Mouse (Mus musculus) erythroblast, adult 5-6 weeks (primary cell): ENCODE measurements at regions not wholly inside any gene's neighbourhood (a gene's known extent, or its start where the extent isn't known, plus 50 kb on each side); places are given as distances from the start of the nearest gene placed in this dataset.

Source experiments
- ATAC-seq: replicated peaks from 2 replicates; pipeline ENCODE4 v1.8.0; 2016; ENCODE audit warnings: moderate number of reproducible peaks, mild to moderate bottlenecking, moderate TSS enrichment, inconsistent platforms; ENCODE audit not compliant: poor library complexity, low FRiP score, severe bottlenecking

DNA sequence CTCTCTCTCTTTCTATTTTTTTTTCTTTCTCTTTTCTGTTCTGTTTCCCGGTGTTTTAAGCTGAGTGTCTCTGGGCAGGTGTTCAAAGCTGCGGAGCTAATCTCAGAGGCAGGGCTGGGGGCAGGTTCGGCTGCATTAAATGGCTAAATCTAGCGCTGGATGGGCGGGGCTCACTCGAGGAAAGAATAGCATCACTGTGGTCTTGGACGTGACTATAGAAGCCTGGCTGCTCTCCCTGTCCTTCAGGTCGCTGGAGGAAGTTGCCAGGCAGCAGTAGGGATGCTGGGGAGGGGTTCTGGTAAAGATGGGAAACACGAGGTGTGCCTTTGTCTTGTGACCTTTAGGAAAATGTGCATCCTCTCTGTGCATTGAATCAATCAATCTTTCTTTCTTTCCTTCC, 88.0 kb upstream of the Runx3 start:
- no peak for ATAC-seq

DNA sequence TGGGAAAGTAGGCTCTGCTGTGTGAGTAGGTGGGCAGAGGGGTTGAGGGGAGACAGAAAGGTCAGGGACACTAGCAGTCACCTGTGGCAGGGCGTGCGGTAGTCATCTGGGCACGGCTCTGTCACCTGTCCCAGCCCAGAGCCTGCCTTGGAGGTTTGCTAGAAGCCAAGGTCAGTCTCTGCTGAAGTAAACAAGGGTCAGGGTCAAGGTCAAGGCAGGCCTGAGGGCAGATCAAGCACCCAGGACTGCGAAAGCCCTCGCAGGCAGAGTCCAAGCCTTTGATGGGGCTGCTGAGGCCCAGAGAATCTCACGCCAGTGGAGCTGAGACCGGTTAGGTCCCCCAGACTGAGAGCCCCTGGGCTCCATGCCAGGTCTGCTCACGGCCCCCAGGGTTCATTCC, 87.2 kb upstream of the Runx3 start:
- no peak for ATAC-seq

DNA sequence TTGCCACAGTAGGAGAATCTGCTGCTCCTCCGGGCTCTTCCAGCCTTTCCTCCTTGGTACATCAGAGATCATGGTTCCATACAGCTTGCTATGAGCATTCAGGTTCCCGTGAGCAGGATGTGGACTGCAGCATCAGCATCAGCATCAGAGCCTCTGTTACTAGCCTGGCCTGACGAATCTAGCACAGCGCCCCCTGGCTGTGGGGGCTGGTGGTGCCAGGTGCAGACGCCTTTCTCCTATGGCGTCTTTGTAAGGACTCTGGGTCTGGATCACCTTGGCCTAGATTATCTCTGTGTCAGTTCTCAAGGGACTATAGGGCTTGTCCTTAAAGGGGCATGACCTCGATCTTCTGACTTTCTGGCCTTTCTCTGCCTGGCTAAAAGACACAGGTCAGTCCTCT, 86.0 kb upstream of the Runx3 start:
- ATAC-seq: peak; percentile 71

DNA sequence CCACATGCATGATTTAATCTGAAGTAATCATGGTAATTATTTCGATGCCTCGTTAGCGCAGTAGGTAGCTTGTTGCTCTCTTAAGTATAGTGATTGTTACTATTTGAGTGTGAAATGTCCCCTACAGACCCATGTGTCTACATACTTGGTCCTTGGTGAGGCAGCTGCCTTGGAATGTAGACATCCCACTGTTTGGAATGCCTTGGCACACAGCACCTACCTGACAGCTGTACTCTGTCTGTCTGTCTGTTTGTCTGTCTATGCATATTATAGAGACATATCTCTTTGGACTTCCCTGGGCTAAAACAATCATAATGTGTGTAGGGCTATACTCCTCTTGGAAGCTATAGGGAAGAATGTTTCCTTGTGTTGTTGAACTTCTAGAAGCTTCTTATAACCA, 83.7 kb upstream of the Runx3 start:
- no peak for ATAC-seq

DNA sequence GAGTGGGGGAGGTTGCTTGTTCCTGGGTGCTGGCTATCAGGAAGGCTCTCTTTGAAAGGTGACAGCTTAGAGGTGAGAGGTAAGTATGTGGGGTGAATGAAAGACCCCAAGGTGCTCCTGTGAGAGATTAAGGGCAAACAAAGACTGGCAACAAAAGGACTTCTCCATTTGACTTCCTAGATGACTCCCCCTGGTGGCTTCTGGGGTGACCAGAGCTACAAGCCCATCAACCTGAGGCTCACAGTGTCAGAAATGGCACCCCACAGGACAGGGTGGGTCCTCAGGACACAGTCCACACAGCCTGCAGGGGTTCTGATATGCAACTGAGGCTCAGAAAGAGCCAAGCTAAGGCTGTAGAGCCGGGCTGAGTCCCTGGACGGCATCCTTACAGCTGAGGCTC, 81.2 kb upstream of the Runx3 start:
- ATAC-seq: no peak

DNA sequence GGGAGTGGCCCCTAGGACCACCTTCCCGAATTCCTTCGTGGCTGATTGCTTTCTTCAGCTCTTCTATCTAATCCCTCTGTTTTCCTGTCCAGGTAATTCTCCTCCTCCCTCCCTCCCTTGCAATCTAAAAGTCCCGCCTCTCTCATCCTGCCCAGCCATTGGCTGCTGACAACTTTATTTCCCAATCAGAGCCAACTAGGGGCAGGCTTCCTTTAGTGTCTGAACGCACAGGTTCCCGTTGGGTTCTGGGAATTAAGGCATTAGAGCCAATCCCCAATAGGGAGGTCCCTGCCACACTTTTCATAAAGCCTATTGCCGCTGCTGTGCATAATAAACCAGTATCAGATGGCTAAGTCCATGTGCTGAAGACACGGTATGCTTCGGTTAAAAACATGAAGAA, 78.5 kb upstream of the Runx3 start:
- ATAC-seq: no peak

DNA sequence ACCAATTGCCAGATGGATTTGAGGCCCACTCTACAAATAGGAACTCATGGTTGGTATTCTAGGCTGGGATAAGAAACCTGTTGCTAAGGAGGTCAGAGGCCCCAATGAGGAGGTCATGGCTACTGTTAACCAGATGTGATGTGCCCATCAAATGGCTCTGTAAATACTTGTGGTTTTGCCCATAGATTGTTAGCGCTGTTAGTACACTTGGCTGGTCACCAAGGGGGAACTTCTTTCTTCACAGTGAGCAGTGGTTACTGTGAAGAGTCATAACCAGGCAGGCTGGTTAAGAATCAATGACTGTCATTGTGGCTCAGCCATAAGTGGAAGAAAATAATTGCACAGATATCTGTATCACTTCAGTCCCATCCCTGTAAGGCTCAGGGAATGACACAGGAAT, 78.0 kb upstream of the Runx3 start:
- ATAC-seq: no peak

DNA sequence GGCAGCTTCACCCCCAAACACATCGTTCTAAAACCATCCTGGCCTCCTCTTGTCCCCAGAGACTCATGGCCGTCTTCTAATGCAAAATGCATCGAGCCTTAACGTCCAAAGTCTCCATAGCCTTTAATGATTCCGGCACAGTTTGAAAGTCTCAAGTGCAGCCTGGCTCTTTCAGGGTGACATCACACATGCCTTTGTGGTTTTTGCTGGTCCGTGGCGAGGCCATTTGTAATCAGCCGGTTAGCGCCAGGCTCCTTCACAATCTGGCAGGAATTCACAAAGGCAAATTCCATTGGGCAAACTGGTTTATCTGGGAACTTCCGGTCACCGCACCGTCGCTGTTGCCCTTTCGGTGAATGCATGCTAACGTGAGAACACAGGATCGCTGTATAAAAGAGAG, 75.4 kb upstream of the Runx3 start:
- no peak for ATAC-seq

DNA sequence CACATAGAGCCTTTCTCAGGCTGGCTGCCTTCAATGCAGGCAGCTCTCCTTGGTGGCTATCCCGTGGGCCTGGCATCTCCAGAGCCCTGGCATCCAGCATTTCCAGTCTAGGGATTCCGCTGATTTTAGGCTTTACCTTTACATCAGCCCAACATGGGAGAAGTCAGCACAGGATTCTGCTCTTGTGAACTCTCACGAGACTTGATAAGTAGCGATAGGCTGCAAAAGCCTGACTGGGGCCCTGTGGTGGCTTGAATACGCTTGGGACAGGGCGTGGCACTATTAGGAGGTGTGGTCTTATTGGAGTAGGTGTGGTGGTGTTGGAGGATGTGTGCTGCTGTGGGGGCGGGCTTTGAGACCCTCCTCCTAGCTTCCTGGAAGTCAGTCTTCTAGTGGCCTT, 73.8 kb upstream of the Runx3 start:
- ATAC-seq: no peak

DNA sequence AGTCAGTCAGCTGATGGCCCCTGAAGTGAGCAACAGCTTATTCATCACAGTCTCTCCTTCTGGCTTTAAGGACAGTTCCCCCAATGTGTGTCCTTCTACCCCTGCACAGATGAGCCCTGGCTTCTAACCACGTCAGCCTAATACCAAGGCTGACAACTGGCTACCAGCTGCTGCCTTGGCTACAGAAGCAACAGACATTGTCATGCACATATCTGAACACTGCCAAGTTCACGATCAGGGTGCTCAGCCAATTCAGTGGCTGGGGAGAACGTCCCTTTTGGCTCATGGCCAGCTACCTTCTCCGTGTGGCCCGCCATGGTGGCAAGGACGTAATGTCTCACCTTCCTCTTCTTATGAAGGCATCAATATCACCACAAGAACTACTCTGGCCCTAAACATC, 73.2 kb upstream of the Runx3 start:
- no peak for ATAC-seq

DNA sequence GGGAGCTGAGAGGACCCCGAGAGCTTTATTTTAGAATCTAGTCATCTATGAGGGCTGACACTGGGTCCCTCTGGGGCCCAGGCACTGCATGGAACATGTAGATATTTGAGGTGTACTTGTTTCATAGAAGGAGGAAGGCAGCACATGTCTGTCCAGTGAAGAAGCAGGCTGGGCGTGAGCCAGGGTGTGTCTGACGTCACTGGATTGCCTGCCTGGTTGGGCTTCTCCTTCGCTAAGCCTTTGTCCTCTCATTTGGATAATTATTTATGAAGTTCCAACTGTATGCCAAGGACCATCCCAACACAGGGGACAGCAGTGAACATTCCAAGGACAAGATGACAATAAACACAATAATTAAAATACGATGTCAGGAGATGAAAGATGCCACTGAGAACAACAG, 72.7 kb upstream of the Runx3 start:
- no peak for ATAC-seq

DNA sequence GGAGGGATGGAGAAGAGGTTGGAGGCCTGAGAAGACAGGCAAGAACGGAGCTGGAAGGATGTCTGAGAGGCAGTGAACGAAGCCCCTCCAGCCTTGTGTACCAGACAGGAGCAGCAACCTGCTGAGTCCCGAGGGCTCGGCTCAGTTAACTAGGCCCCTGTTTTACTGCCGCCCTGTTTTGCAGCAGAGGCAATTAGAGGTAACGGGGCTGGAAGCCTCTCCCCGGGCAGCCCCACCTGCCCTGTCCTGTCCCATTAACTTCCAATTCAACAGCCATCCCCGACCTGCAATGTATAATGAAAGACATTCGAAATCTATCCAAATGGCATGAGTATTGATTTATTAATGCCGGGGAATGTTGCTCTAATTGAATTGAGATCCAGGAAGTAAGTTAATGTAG, 70.5 kb upstream of the Runx3 start:
- no peak for ATAC-seq

DNA sequence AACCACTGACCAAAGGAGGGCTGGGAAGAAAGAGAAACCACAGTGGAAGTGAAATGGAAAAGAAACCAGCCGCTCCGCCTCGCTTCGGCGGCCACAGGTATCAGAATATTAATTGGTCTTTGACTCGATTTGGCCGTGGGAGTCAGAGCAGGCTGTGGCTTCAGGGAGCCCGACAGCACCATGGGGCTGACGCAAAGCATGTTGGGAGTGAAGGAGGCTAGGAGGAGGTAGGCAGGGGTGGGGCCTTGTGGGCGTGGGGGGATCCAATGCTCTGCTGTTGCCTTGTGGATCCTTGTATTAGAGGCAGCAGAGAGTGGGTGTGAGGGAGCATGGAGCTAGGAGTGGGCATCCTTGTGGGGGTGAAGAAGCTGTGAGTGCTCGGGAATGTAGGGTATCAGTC, 69.0 kb upstream of the Runx3 start:
- ATAC-seq: no peak

DNA sequence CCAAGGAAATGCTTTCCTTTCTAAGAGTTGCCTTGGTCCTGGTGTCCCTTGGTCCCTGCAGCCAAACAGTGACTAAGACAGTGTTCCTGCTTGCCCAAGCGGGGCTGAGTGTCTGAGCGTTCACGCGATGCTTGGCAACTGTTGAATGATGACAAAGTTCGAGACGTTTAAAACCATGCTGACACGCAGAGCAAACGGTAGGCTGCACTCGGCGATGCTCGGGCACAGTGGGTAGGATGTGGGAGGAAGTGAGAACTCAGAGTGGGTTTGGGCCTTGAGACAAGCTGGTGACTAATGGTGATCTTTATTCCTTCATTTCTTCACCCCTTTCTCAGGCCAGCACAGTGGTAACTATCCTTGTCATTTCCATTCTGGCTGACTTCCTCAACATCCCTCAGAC, 66.9 kb upstream of the Runx3 start:
- no peak for ATAC-seq

DNA sequence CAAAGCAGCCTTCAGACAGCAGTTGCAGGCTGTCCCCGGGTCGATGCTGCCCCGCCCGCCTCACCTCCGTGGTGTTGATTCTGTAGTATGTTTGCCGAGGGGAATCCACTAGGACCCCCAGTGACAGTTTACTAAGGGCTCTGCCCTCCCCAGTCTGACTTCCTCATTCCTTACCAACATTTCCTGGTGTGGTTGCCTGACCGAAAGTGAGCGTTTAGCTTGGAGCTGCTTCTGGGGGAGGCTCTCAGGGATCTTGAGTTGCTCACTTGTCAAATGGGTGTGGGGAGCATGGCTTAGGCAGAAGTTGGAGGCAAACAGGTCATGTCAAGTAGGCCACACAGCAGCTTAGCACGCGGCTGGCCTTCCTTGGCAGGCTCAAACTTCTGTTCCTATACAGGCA, 66.1 kb upstream of the Runx3 start:
- ATAC-seq: no peak

DNA sequence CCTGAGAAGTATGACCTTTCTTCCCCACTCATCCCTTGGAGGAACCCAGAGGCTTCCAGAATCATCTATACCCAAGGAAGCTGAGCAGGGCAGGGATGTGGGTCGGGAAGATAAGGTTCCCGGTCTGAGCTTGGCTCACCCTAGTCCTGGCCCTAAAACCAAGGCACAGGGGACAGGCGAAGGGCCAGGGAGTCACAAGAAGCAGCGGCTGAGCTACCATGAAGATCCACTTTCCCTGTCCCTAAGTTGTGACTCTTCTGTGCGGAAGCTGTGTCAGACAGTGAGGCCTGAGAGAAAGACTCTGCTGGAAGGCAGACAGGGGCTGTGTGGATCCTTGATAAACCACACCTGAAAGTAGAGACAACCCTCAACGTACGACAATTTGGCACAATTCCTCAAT, 64.1 kb upstream of the Runx3 start:
- ATAC-seq: no peak

DNA sequence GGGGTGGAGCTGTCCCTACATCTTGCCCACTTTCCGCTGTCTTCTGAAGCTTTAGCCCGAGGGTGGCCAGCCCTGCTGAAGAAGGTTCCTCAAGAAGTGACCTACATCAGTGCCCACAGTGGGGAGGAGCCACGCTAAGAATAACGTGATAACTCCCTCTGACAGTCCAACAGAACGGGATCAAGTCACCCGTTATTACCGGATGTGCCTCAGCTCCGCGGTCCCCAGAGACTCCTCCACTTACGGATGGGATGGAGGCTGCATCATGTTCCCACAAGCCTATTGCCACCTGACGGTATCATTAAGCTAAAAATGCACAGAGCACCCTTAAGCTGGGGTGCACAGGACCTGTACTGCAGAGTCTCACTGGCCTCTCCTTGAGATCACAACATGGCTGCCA, 63.2 kb upstream of the Runx3 start:
- no peak for ATAC-seq

DNA sequence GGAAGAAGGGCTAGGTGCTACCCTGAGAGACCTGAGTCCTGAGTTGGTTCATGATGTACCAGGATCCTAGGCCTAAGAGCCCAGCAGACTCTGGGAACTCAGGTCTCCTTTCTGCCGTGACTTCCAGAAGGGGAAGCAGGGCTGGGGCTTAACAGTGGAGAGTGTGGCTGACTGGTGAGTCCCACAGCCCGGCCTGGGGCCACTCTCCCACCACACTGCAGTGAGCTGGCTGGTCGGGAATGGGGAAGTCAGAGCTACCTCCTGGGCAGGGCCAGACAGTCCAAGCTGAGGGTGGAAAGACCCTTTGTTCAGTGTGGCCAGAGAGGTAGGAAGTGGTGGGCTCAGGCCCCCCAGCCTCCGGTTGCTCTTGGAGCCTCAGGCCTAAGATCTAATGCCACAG, 61.6 kb upstream of the Runx3 start:
- no peak for ATAC-seq

DNA sequence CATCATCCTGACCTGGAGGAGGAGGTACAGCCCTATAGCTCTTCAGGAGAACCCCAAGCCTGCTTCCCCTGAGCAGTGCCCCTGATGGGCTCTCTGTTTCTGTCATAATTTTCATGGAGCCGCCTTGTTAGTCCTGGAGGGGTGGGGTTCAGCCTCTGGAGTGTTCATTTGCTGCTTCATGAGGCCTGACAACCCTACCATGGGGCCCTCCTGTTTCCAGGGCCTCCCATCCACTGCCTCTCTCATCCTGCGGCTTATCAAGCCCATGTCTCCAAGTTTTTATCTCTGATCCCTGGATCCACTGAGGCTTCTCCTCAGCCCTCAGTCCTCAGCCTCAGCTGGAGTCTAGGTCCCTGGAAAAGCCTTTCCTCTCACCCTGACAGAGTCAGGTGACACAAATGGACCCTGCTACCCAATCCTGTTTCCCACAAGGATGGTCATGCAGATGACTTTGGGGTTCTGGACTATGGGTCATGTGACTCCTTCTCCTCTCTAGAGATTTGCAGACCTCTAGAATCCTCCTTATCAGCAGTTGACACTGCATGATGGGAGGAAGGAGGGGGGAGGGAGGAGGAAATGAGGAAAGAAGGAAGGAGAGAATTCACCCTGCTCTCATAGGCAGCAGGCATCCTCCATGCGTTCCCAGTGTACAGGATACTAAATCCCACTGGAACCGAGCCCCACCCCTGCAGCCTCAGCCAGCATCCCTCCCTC, 59.3 kb upstream of the Runx3 start:
- no peak for ATAC-seq

DNA sequence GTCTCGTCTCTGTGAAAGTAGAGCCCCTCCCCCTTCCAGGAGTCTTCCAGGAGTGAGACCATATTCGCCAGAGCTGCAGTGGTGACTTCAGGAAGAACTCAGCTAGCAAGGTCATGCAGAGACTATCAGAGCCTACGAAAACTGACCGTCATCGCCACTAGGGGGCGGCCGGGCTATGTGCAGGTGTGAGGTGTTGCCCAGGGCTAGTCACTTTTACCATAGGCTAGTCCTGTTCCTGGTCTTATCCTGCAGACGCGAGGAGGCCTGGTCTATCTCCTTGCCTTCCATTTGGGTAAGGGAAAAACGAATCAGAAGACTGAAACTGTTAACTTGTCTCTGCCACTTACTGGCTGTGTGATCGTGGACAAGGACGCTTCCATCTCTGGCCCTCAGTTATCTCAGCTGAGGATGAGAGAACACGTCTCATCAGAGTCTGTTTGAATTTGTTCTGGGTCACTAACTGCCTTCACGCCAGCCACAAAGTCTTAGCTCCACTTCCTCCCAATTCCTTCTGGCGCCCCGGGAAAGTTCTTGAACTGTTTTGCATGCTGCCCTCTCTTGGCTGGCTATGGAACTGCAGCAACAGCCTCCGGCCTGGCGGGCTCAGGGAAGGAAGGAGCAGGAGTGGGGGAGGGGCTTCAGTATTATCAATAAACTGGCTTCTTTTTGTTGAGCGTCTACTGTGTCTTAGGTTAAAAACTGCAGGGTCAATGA, 53.5 kb upstream of the Runx3 start:
- peak; percentile 86 for ATAC-seq

DNA sequence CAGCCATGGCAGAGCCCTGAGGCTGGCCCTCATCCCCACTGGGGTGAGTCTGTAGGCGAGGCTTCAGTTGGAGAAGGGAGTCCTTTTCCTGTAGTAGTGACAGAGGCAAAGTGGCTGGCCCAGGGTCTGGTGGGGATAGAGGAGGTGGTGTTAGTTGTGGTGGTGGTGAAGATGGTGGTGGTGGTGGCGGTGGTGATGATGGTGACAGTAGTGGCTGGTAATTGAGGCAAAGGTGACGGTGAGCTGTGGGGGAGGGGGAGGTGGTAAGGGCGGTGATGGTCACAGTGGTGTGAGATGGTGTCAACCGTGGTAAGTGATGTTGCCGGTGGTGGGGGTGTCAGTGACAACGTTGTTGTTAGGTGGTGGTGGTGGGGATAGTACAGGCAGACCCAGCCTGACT, 52.6 kb upstream of the Runx3 start:
- ATAC-seq: no peak

DNA sequence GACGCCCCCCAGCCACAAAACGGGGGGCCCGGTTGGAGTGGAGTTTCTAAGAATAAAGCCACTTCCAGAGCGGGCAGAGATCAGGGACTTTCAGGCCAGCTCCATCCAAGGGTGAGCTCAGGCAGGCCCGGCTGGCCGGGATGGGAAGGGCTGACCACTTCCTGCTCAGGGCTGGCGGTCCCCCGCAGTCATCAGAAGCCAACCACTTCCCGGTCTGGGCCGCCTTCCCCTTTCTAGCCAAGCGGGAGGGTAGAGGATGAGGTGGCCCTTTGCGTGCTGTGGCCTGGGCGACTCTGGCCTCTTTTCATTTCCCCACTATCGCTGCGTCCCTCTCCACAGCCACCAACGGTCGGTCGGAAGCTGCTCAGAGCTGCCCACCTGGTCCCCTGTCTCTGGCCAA, 50.6 kb upstream of the Runx3 start:
- ATAC-seq: no peak
